Mouse (Mus musculus): ENCODE measurements around the gene Lmod3. TPM values are rescaled to one million over a fixed set of nuclear protein-coding genes. Genes with fewer than 3 reads are reported as not detected.

Gene Lmod3
- polyA plus RNA-seq, 1 experiment from 2014 or later: 0.36 TPM

- Histone ChIP-seq H3K4me1 (replicated peaks; ENCODE audit: insufficient read depth, low read length) (peaks cover 7% of the 10 kb centered on the region; the same call in 1 of the 2 replicates), H3K9me3 (replicated peaks; ENCODE audit: low read length) (no peaks in the 10 kb centered on the region), H3K9ac (ENCODE audit: low read depth, low read length) (no peak overlapping the region), H3K4me3 (replicated peaks; ENCODE audit: low read depth, low read length) (no peak overlapping the region), H3K27me3 (ENCODE audit: insufficient read depth, low read length) (no peaks in the 10 kb centered on the region), H3K27ac (no peak overlapping the region; the same call in 1 of the 2 replicates), H3K4me2 (ENCODE audit: low read length) (no peak overlapping the region), H3K36me3 (ENCODE audit: insufficient read depth, low read length) (no peaks in the 10 kb centered on the region)
- DNase-seq (ENCODE audit: low spot score): no peak
- ATAC-seq (replicated peaks; ENCODE audit: low FRiP score, low read depth): no peak
- WGBS: 76% methylated on average over 4 of the region's 4 CpGs
- no peak for TF ChIP-seq CTCF (IDR thresholded peaks at IDR 0.05; ENCODE audit: low read depth)
These were observed 36.3 kb downstream of the Lmod3 start for GRCm38 (mm10) chr6:97216154-97216821.

- H3K9ac ChIP-seq (ENCODE audit: low read depth, low read length): 0 out of 2 replicates have a peak overlapping the region, but pooled peaks have one; percentile 71
- WGBS: 62% methylated on average over 12 of the region's 12 CpGs
- H3K4me3 ChIP-seq (replicated peaks; ENCODE audit: low read depth, low read length): peak overlapping the region; percentile 85; the same call in 1 of the 2 replicates
- H3K9me3 ChIP-seq (replicated peaks; ENCODE audit: low read length): no peaks in the 10 kb centered on the region
- peaks cover 7% of the 10 kb centered on the region; the same call in 1 of the 2 replicates for H3K4me1 ChIP-seq (replicated peaks; ENCODE audit: insufficient read depth, low read length)
- H3K27ac ChIP-seq: no peak overlapping the region
- H3K36me3 ChIP-seq (ENCODE audit: insufficient read depth, low read length): no peaks in the 10 kb centered on the region
- no peak for ATAC-seq (replicated peaks; ENCODE audit: low FRiP score, low read depth)
- H3K4me2 ChIP-seq (ENCODE audit: low read length): peak overlapping the region; percentile 92
- peak; percentile 2 for DNase-seq (ENCODE audit: low spot score)
- no peak for TF ChIP-seq CTCF (IDR thresholded peaks at IDR 0.05; ENCODE audit: low read depth)
- H3K27me3 ChIP-seq (ENCODE audit: insufficient read depth, low read length): no peaks in the 10 kb centered on the region
These were observed 40.6 kb downstream of the Lmod3 start for GRCm38 (mm10) chr6:97211981-97212380.

GRCm38 (mm10) chr6:97210962-97211601 is 41.5 kb downstream of the Lmod3 start:
- peak; percentile 44 for DNase-seq (ENCODE audit: low spot score)
- no peaks in the 10 kb centered on the region for H3K9me3 ChIP-seq (replicated peaks; ENCODE audit: low read length)
- no peaks in the 10 kb centered on the region for H3K36me3 ChIP-seq (ENCODE audit: insufficient read depth, low read length)
- H3K27me3 ChIP-seq (ENCODE audit: insufficient read depth, low read length): no peaks in the 10 kb centered on the region
- peak overlapping the region; percentile 77 for H3K27ac ChIP-seq
- peaks cover 7% of the 10 kb centered on the region; the same call in 1 of the 2 replicates for H3K4me1 ChIP-seq (replicated peaks; ENCODE audit: insufficient read depth, low read length)
- H3K4me3 ChIP-seq (replicated peaks; ENCODE audit: low read depth, low read length): peak overlapping the region; percentile 85
- no peak; the same call in 1 of the 2 replicates for TF ChIP-seq CTCF (IDR thresholded peaks at IDR 0.05; ENCODE audit: low read depth)
- peak overlapping the region; percentile 71 for H3K9ac ChIP-seq (ENCODE audit: low read depth, low read length)
- under 1% methylated on average over 22 of the region's 22 CpGs for WGBS
- peak overlapping the region; percentile 92 for H3K4me2 ChIP-seq (ENCODE audit: low read length)
- peak; percentile 40 for ATAC-seq (replicated peaks; ENCODE audit: low FRiP score, low read depth)

- 10% methylated on average over 32 of the region's 32 CpGs for WGBS
- Histone ChIP-seq H3K27ac (peak within 1 kb of the TSS; percentile 77), H3K27me3 (ENCODE audit: insufficient read depth, low read length) (no peaks in the 10 kb centered on the region), H3K4me1 (replicated peaks; ENCODE audit: insufficient read depth, low read length) (peaks cover 7% of the 10 kb centered on the region; the same call in 1 of the 2 replicates), H3K9me3 (replicated peaks; ENCODE audit: low read length) (no peaks in the 10 kb centered on the region), H3K4me2 (ENCODE audit: low read length) (peak within 1 kb of the TSS; percentile 92), H3K36me3 (ENCODE audit: insufficient read depth, low read length) (no peaks in the 10 kb centered on the region), H3K9ac (ENCODE audit: low read depth, low read length) (peak within 1 kb of the TSS; percentile 71), H3K4me3 (replicated peaks; ENCODE audit: low read depth, low read length) (peak within 1 kb of the TSS; percentile 85)
- ATAC-seq (replicated peaks; ENCODE audit: low FRiP score, low read depth) (peak; percentile 86), DNase-seq (ENCODE audit: low spot score) (peak; percentile 97)
- TF ChIP-seq CTCF (IDR thresholded peaks at IDR 0.05; ENCODE audit: low read depth): no peak; the same call in 1 of the 2 replicates
These were observed 42.2 kb downstream of the Lmod3 start, which contains the start of gene Arl6ip5 for GRCm38 (mm10) chr6:97210191-97210961. Gene Arl6ip5, plus strand, starts transcription at chr6:97210689.

GRCm38 (mm10) chr6:97209751-97210150 is 42.8 kb downstream of the Lmod3 start:
- Histone ChIP-seq H3K27me3 (ENCODE audit: insufficient read depth, low read length) (no peaks in the 10 kb centered on the region), H3K4me2 (ENCODE audit: low read length) (no peak overlapping the region), H3K9me3 (replicated peaks; ENCODE audit: low read length) (no peaks in the 10 kb centered on the region), H3K4me3 (replicated peaks; ENCODE audit: low read depth, low read length) (no peak overlapping the region), H3K9ac (ENCODE audit: low read depth, low read length) (no peak overlapping the region), H3K36me3 (ENCODE audit: insufficient read depth, low read length) (no peaks in the 10 kb centered on the region), H3K4me1 (replicated peaks; ENCODE audit: insufficient read depth, low read length) (peaks cover 7% of the 10 kb centered on the region; the same call in 1 of the 2 replicates), H3K27ac (no peak overlapping the region)
- DNase-seq (ENCODE audit: low spot score) (no peak), ATAC-seq (replicated peaks; ENCODE audit: low FRiP score, low read depth) (no peak)
- no peak for TF ChIP-seq CTCF (IDR thresholded peaks at IDR 0.05; ENCODE audit: low read depth)
- WGBS: 87% methylated on average over 4 of the region's 4 CpGs

GRCm38 (mm10) chr6:97209201-97209600 is 43.4 kb downstream of the Lmod3 start:
- Histone ChIP-seq H3K27ac (no peak overlapping the region), H3K36me3 (ENCODE audit: insufficient read depth, low read length) (no peaks in the 10 kb centered on the region), H3K27me3 (ENCODE audit: insufficient read depth, low read length) (no peaks in the 10 kb centered on the region), H3K4me3 (replicated peaks; ENCODE audit: low read depth, low read length) (no peak overlapping the region), H3K9me3 (replicated peaks; ENCODE audit: low read length) (no peaks in the 10 kb centered on the region), H3K4me1 (replicated peaks; ENCODE audit: insufficient read depth, low read length) (peaks cover 7% of the 10 kb centered on the region; the same call in 1 of the 2 replicates), H3K4me2 (ENCODE audit: low read length) (no peak overlapping the region), H3K9ac (ENCODE audit: low read depth, low read length) (no peak overlapping the region)
- no peak for TF ChIP-seq CTCF (IDR thresholded peaks at IDR 0.05; ENCODE audit: low read depth)
- WGBS: 52% methylated on average over 3 of the region's 3 CpGs
- no peak for ATAC-seq (replicated peaks; ENCODE audit: low FRiP score, low read depth)
- DNase-seq (ENCODE audit: low spot score): no peak

All from kidney, postnatal 0 days (tissue).